Mouse (Mus musculus) cerebellum, adult 9-11 months (tissue): ENCODE measurements around the gene Mt4.
"Not testable (repeated sequence)": the region's sequence is repeated elsewhere in the genome, so short reads cannot be mapped to it uniquely, and the experiment has no call there.

ENCODE experiments used
- DNase-seq: peaks from one replicate; pipeline ENCODE4 v3.0.0; 2022

The Mt4 gene

DNA sequence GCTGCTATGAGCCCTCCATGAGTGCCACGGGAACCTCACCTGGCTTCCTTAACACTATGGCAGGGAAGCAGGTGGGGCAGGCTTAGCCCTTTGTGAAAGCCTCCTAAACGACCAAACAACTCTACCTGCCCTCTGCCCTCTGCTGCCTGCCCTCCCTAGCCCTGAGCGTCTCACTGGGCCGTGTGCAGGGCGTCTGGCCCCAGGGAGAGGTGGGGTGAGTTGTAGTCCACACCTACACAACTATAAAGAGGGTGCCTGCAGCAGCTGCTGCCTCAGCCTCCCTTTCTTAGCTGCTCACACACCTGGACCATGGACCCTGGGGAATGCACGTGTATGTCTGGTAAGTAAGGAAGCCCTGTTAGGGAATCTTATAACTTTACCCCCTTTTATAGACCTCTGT is at the start of gene Mt4:
Gene Mt4, plus strand, starts transcription at position 265 of the 400 bp plus-strand sequence.
- DNase-seq: no peak

DNA sequence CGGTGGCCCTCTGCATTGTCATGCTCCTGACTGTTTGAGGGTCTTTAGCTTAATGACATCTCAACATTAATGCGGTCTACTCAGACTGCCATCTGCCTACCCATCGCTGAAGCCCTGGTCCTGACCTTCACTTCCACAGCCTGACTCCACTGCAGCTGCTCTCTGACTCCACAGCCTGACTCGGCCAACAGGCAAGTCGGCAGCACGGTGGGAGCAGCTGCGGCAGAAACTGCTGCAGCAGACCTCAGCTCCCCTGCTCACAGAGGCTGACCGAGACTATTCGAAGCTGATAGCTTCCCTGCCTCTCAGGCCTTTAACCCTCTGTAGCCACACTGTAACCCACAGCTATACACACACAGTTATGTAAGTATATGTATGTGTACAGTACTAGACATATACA is 49.0 kb upstream of the Mt4 start:
- no peak for DNase-seq

DNA sequence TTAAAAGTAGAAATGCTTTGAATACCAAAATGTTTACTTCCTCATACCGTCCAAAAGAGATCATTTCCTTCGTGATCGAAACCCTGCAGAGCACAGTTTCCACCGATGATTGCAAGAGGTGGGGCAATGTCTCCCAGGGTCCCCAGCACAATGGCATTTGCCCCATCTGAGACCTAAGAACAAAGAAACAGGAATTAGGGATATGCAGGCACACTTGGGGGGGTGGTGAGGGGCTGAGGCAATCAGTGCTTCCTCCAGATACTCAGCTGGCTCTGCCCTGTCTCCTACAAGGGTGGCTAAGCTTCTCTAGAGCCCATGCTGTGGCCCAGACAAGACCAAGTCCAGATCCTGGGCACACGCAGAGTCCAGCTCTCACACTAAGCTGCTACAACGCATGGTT is 47.3 kb upstream of the Mt4 start:
- DNase-seq: no peak

- DNase-seq: no peak
Measured at GRCm38 (mm10) chr8:94092848-94093247, 44.1 kb upstream of the Mt4 start.

GRCm38 (mm10) chr8:94094281-94094680 is 42.7 kb upstream of the Mt4 start:
- no peak for DNase-seq

DNA sequence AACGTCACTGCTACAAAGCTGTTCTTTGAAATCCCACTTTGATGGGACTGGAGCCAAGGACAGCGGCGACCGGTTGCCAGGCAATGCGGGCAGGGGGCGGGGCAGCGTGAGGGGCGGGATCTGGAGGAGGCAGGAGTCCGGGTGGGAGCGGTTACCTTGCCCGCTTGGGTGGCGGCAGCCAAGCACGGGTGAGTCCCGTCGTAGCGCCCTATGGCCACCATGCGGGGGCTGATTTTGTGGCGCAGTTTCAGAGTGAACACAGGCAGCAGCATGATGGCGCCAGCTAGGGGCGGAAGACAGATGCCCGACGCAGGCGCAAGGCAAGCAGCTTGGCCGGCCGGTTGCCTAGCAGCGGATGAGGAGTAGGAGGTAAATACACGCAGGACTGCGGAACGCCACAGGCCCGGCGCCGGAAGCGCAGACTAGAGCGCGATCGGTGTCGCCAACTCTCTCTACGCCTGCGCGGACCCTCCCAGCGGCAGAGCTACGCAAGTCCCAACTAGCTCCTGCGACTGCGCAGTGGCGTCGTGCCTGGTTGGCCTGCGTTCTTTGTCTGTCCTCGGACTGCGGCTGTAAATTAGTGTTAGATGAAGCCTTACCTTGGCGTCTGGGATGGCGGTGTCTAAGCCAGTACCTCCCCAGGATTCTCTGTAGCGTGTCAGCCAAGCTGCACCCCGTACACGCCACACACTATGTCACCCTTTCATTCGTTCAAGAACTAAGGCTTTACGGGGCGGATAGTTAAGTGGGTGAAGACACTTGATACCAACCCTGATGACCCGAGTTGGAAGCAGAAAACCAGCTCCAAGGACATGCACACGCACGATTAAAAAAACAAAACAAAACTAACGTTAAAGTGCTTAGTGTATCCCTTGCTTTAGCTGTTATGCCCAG is 38.7 kb upstream of the Mt4 start, which contains the start of gene Bbs2:
Gene Bbs2, minus strand, starts transcription at position 848 of the 894 bp plus-strand sequence.
- DNase-seq: peak; percentile 100

GRCm38 (mm10) chr8:94098996-94099395 is 38.0 kb upstream of the Mt4 start:
- no peak for DNase-seq

- DNase-seq: no peak
Measured at GRCm38 (mm10) chr8:94104146-94104545, 32.9 kb upstream of the Mt4 start.

- DNase-seq: no peak
Measured at GRCm38 (mm10) chr8:94107871-94108270, 29.1 kb upstream of the Mt4 start.

DNA sequence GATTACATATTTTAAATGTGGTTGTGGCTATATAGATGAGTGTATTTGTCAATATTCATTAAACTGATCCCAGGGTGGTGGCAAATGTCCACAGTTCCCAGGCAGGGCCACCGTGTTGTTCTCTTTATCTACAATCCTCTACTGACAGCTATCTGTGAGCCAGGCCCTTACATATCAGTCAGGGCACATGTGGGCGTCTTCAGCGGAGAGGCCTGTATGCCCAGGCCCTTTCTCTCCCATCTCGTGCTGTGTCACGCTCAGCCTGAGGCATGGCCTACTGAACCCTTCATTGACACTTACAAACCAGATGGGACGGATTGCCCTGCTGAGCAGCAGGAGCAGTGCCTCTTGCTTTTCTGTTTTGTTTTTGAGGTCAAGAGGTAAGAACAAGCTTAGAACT is 27.6 kb upstream of the Mt4 start:
- DNase-seq: no peak

- no peak for DNase-seq
Measured at GRCm38 (mm10) chr8:94109835-94110234, 27.2 kb upstream of the Mt4 start.

DNA sequence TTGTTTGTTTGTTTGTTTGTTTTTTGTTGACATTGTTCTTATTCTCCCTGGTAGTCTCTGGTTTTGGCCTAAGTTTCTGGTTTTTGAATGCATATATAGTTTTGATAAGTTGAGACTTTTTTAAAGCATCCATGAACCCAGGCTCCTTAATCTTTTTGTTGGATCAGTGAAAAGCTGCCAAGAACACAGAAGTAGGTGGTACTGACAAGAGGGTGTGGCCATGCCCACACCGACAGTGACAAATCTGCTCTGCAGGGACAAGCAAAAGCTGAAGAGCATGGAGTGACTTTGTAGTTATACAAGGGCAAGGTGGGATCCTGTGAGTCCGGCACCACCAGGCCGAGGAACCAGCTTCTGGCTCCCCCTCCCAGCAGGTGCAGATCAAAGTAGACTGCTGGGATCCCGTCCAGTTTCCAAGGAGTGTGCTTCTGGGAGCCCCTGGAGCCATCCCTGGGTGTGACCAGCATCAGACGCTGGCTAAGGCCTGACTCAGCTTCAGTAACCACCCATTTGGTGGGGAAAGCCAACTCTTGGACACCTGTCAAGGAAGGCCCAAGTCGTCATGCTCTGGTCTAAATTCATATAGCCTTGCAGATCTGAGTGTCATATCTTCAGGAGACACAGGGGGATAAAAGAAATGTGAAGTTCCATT is 26.3 kb upstream of the Mt4 start:
- DNase-seq: no peak

DNA sequence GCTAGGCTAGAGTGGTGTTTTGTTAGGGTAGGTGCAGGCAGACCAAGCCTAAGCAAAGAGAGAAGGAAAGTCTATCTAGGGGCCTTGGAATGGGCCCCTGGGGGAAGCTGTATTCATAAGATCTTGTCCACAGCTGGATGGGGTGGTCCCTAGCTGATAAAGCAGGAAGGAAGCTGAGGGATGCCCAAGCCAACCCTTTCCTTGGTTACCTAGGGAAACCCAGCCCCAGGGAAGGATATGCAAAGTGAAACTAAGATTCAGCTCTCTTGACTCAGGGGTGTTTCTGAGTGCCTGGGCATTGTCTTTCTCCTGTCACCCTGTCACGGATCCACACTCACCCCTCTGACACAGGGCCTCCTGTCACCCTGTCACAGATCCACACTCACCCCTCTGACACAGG is 23.6 kb upstream of the Mt4 start:
- DNase-seq: no peak

DNA sequence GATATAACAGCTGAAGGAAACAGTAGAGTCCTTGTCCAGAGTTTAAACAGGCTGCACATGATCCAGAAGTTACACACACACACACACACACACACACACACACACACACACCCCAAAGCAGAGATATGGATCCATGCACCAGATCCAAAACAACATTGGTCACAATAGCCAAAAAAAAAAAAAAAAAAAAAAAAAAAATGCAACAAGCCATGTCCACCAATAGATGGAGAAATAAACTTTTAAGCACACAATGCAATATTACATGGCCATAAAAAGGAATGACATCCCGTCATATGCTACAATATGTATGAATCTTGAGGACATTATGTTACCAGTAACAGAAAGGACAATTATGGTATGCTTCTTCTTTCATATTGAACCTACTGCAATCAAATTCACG is 23.0 kb upstream of the Mt4 start:
- no peak for DNase-seq

DNA sequence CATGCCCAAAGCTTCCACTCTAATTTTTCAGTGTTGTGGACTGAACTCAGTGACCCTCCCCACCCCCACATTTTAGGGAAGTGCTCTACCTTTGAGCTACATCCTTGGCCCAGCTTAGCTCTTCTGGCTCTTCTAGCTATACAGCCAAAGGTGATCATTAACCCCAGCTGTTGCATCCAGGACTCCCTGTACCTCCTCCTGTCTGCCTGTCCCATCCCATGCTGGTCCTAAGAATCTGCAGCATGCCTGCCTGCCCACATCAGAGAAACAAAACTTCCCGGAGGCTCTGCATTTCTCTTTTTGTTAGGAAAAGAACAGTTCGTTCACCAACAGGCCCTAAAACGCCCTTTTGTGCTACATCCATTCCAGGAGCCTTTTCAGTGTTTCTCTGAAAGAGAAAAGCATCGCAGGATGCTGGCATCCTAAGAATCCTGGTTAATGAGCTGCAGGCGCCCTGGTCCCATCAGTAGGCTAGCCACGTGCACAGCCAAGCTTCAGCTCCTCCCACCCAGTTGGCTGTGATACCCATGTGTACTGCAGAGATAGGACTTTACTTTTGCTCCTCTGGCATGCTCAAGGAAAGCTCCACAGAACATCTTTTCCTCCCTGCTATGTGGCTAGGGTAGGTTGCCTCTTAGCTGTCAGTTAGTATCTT is 18.1 kb upstream of the Mt4 start:
- peak; percentile 38 for DNase-seq

DNA sequence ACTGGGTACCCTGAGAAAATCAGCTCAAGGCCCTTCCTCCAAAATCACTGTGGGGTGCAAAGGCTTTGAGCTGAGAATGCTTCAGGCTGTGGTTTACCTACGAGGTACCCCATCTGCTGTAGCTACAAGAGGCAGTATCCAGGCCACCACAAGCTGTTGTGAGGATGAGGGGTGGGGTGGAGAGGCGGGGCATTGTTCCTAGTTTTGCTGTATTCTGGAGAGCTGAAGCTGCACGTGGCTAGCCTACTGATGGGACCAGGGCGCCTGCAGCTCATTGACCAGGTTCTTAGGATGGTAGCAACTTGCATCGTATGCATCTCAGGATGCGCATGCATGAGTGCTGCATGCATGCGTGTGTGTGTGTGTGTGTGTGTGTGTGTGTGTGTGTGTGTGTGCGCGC is 15.4 kb upstream of the Mt4 start:
- DNase-seq: no peak

- DNase-seq: no peak
Measured at GRCm38 (mm10) chr8:94122711-94123468, 14.1 kb upstream of the Mt4 start.

DNA sequence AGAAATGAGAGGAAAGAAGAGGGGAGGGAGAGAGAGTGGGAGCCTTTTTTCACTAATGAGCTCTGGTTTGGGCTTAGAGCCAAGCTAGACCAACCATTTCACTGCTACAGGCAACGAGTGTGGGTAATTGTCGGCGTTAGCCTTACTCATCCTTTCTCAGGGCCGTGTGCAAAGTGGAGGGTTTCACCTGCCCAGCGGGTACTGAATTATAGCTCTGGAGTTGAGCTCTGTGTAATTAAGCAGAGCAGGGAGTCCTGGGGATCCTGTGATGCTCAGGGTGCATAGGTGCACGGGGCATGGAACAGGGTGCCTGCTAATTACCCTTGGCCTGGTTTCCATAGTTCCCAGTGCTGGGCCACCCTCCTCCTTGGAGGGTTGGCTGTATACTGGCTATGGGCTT is 9.3 kb upstream of the Mt4 start:
- DNase-seq: no peak

GRCm38 (mm10) chr8:94129133-94129789 is 7.7 kb upstream of the Mt4 start:
- DNase-seq: no peak

DNA sequence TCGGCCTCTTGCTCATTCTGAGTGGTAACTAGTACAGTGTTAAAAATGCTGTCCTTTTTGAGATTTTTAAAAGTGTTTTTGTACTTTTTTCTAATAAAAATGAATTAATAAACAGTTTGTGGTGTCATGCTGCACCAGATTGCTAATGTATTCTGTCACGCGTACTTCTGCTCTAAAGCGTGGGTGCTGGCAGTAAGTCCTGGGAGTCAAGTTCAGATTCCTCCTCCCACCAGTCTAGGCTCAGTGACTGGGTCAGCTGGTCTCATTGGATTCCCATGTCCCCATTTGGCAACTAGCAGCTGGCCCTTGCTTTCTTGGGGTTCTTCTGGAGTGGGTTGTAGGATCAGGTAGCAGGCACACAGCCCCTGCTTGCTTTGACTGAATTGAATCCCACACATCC is 6.9 kb upstream of the Mt4 start:
- DNase-seq: no peak

DNA sequence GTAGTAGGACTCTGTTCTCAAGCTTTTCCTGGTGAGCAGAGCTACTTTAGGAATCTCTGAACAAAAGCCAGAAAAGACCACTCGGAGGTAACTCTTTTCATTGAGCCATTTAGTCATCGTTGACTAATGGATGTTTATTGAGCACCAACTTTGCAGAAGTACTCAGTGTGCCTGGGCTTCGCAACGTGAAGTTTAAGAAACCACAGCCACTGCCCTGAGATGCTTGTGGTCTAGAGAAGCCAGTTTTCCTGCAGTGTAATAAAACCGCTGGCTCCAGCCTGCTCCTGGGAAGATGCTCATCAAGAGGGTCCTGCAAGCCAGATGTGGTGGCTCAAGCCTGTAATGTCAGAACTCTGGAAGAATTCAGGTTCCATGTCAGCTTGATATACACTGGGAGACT is 4.9 kb upstream of the Mt4 start:
- DNase-seq: no peak

DNA sequence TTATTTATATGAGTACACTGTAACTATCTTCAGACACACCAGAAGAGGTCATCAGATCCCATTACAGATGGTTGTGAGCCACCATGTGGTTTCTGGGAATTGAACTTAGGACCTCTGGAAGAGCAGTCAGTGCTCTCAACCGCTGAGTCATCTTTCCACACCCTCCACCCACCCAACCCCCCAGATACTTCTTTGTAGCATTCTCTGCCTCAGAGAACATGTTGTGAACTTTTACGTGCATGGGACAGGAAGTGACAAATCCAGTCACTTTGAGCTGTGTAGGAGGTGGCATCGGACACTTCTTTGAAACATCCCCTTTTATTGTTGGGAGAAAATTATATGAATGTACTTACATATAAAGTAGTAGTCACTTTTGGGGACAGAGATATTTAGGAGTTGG is 2.4 kb upstream of the Mt4 start:
- not testable (repeated sequence) for DNase-seq

DNA sequence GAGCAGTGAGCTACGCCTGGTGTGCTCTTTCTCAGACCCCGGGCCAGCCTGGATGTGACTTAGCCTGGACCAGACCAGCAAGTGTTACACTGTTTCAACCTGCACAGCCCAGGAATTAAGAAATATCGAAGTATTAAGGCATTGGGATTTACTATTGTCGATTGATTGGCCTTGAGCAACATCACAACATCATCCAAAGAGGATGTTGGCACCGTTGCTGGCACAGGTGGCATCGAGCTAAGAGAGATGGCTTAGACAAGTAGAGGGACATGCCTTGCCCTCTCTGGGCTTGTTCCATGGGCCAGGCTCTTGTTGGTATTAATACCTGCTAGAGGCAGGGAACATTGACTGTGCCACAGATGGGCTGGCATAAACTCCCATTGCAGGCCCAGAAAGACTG is 1.4 kb upstream of the Mt4 start:
- DNase-seq: no peak
